Mouse (Mus musculus) layer of hippocampus, adult 18-20 months (tissue): ENCODE data around the gene Adgrg2. TPM values are rescaled to one million over a fixed set of nuclear protein-coding genes. Genes with fewer than 3 reads are reported as not detected.

Experiments used
- DNase-seq, 2 experiments: peaks; one replicate each; pipeline ENCODE4 v3.0.0; 2022; ENCODE audit warnings: low spot score in 2 of 2
- total RNA-seq, 2 experiments: library from RNA; stranded (reverse); gene quantifications; 2 replicates each; pipeline ENCODE4 v1.2.3; 2021

Adgrg2 gene
- total RNA-seq, 2 experiments from 2014 or later: 0.50 to 0.99 TPM

- DNase-seq: no peak
Measured at GRCm38 (mm10) chrX:160501687-160502047, 111.2 kb downstream of the Adgrg2 start.

GRCm38 (mm10) chrX:160502048-160503041 is 111.9 kb downstream of the Adgrg2 start, which contains the start of gene Phka2:
Phka2 (plus strand) TSS chrX:160502166.
- peak; percentile 73 to 79 for DNase-seq

- DNase-seq: no peak
Measured at GRCm38 (mm10) chrX:160509046-160509445, 118.6 kb downstream of the Adgrg2 start.

- DNase-seq: no peak
Measured at GRCm38 (mm10) chrX:160510197-160510596, 119.7 kb downstream of the Adgrg2 start.

GRCm38 (mm10) chrX:160516027-160516426 is 125.5 kb downstream of the Adgrg2 start:
- no peak for DNase-seq

GRCm38 (mm10) chrX:160542772-160543171 is 152.3 kb downstream of the Adgrg2 start:
- DNase-seq: peak; percentile 2

Other genes with a start within 250 kb of the Adgrg2 start
- 10 to 100 TPM; 24.5 to 32.4 TPM for gene Phka2, start 111.5 kb downstream of the Adgrg2 start, total RNA-seq